Mouse (Mus musculus) liver, embryonic 14.5 days (tissue): Measurements from ENCODE around the gene Whrn. TPM values are rescaled to one million over a fixed set of nuclear protein-coding genes. Genes with fewer than 3 reads are reported as not detected.

Source experiments
- ATAC-seq: fragments of 200-750 bp; cut with Nextera tagmentation; 2 replicates; pipeline ENCODE4 v1.8.0; 2017; ENCODE audit warnings: moderate number of reproducible peaks, mild to moderate bottlenecking, moderate library complexity; ENCODE audit not compliant: insufficient read depth
- DNase-seq, 3 experiments: peaks; one replicate each; pipeline ENCODE4 v3.0.0-alpha.2; 2012 to 2013; ENCODE audit warnings: low read depth in 3 of 3, low spot score in 3 of 3
- H3K27ac ChIP-seq: fragments of 300-500 bp; sonication (generic); 2 replicates; pipeline ENCODE4 v1.5.1; 2014; ENCODE audit warnings: moderate library complexity, mild to moderate bottlenecking, control low read depth, inconsistent platforms
- H3K27me3 ChIP-seq: fragments of 300-500 bp; sonication (generic); 2 replicates; pipeline ENCODE4 v1.6.1; 2014; ENCODE audit warnings: mild to moderate bottlenecking, low read length, moderate library complexity; ENCODE audit not compliant: control insufficient read depth, insufficient read depth
- H3K36me3 ChIP-seq: fragments of 300-500 bp; sonication (generic); replicated peaks from 2 replicates; pipeline ENCODE4 v1.6.1; 2014; ENCODE audit warnings: low read depth; ENCODE audit not compliant: control insufficient read depth, insufficient read depth
- H3K4me1 ChIP-seq, 2 experiments: fragments of 200-500 bp in 1 of 2; fragments of 300-500 bp in 1 of 2; sonication (generic) in 1 of 2; replicated peaks; 2 replicates each; pipeline ENCODE4 v1.6.1; 2012 to 2014; ENCODE audit warnings: antibody characterized with exemption in 1 of 2, inconsistent platforms in 1 of 2, low read length in 1 of 2; ENCODE audit not compliant: control insufficient read depth in 2 of 2, insufficient read depth in 2 of 2
- H3K4me2 ChIP-seq: fragments of 300-500 bp; sonication (generic); 2 replicates; pipeline ENCODE4 v1.6.1; 2014; ENCODE audit warnings: low read depth, mild to moderate bottlenecking, control low read depth, moderate library complexity
- H3K4me3 ChIP-seq, 2 experiments: fragments of 200-500 bp in 1 of 2; fragments of 300-500 bp in 1 of 2; sonication (generic) in 1 of 2; 2 replicates each; pipeline ENCODE4 v1.5.1; 2012 to 2014; ENCODE audit warnings: low read depth in 2 of 2, low read length in 2 of 2, mild to moderate bottlenecking in 2 of 2, control low read depth in 1 of 2, inconsistent platforms in 1 of 2, moderate library complexity in 1 of 2; ENCODE audit not compliant: insufficient read depth in 1 of 2
- H3K9ac ChIP-seq: fragments of 300-500 bp; sonication (generic); replicated peaks from 2 replicates; pipeline ENCODE4 v1.6.1; 2014; ENCODE audit warnings: mild to moderate bottlenecking, control low read depth, moderate library complexity
- H3K9me3 ChIP-seq: fragments of 300-500 bp; sonication (generic); 2 replicates; pipeline ENCODE4 v1.6.1; 2016; ENCODE audit warnings: low read length, mixed read lengths; ENCODE audit not compliant: control insufficient read depth
- CTCF ChIP-seq: IDR thresholded peaks from 2 replicates; pipeline ENCODE4 v1.5.1; 2016; ENCODE audit warnings: antibody characterized with exemption, low read depth, control low read depth
- EP300 ChIP-seq: IDR thresholded peaks from 2 replicates; pipeline ENCODE4 v1.6.1; 2016; ENCODE audit warnings: antibody characterized with exemption, low read depth
- WGBS: fragments of 180-500 bp; shearing (Covaris S2); extraction: QIAGEN DNeasy Blood & Tissue Kit; methylation state at CpG from one replicate; pipeline ENCODE4 v1.1.7; 2014; ENCODE audit not compliant: insufficient replicate concordance; 5-methylcytosine and 5-hydroxymethylcytosine counted together
- polyA plus RNA-seq, 2 experiments: library from polyadenylated mRNA; depleted of rRNA in 1 of 2; stranded (reverse) in 1 of 2; unstranded in 1 of 2; fragments of >200 nt; fragmentation: Nextera tagmentation in 1 of 2; extraction: Ambion mirVana in 1 of 2; gene quantifications; 2 replicates each; pipeline versions ENCODE4 v1.2.1 to v1.2.3; 2012 to 2014

The Whrn gene
- polyA plus RNA-seq, 2 experiments, result 0.29 to 0.61 TPM

- H3K4me1 ChIP-seq, result peaks cover 38 to 41% of the 10 kb centered on the region in 2 experiments
Observed at GRCm38 (mm10) chr4:63375367-63375766, 120.4 kb downstream of the Whrn start.

GRCm38 (mm10) chr4:63374331-63374730, 121.5 kb downstream of the Whrn start:
- H3K9ac ChIP-seq, result peak overlapping the region; percentile 19
- H3K4me3 ChIP-seq, result peak overlapping the region in 1 of 2 experiments; percentile 5; a peak in 1 of 4 replicates
- TF ChIP-seq EP300 (peak; percentile 72), CTCF (no peak)
- peak overlapping the region; percentile 94 for H3K27ac ChIP-seq
- peak; percentile 91 for ATAC-seq
- WGBS, result 15% methylated on average over 12 of the region's 12 CpGs
- H3K9me3 ChIP-seq, result no peaks in the 10 kb centered on the region
- peaks cover 38 to 41% of the 10 kb centered on the region in 2 experiments for H3K4me1 ChIP-seq
- H3K4me2 ChIP-seq, result peak overlapping the region; percentile 50
- H3K27me3 ChIP-seq, result no peaks in the 10 kb centered on the region
- DNase-seq, result peak; percentile 81 to 83 (median 82)
- no peaks in the 10 kb centered on the region; the same call in 1 of the 2 replicates for H3K36me3 ChIP-seq

More at GRCm38 (mm10) chr4:63375367-63375766, 120.4 kb downstream of the Whrn start:
- no peak overlapping the region for H3K4me3 ChIP-seq
- H3K27ac ChIP-seq, result peak overlapping the region; percentile 94
- no peak for DNase-seq
- H3K4me2 ChIP-seq, result no peak overlapping the region
- no peaks in the 10 kb centered on the region; the same call in 1 of the 2 replicates for H3K36me3 ChIP-seq
- peak overlapping the region; percentile 10 for H3K9ac ChIP-seq
- no peaks in the 10 kb centered on the region for H3K27me3 ChIP-seq
- WGBS, result 86% methylated on average over 1 of the region's 1 CpGs
- no peaks in the 10 kb centered on the region for H3K9me3 ChIP-seq
- ATAC-seq, result no peak
- TF ChIP-seq EP300 (no peak), CTCF (no peak)

GRCm38 (mm10) chr4:63373404-63373803, 122.4 kb downstream of the Whrn start:
- no peaks in the 10 kb centered on the region for H3K27me3 ChIP-seq
- peaks cover 38 to 41% of the 10 kb centered on the region in 2 experiments for H3K4me1 ChIP-seq
- TF ChIP-seq EP300 (peak; percentile 67), CTCF (no peak)
- WGBS, result 31% methylated on average over 8 of the region's 8 CpGs
- H3K9ac ChIP-seq, result peak overlapping the region; percentile 20; the same call in 1 of the 2 replicates
- peak overlapping the region; percentile 94 for H3K27ac ChIP-seq
- H3K9me3 ChIP-seq, result no peaks in the 10 kb centered on the region
- DNase-seq (peak in 2 of 3 experiments; percentile 59 to 64), ATAC-seq (peak; percentile 68)
- H3K36me3 ChIP-seq, result no peaks in the 10 kb centered on the region; the same call in 1 of the 2 replicates
- peak overlapping the region; percentile 50 for H3K4me2 ChIP-seq
- H3K4me3 ChIP-seq, result no peak overlapping the region

- Histone ChIP-seq H3K9me3 (no peaks in the 10 kb centered on the region), H3K4me3 (no peak overlapping the region), H3K27ac (no peak overlapping the region; the same call in 1 of the 2 replicates), H3K27me3 (no peaks in the 10 kb centered on the region), H3K36me3 (no peaks in the 10 kb centered on the region), H3K9ac (no peak overlapping the region), H3K4me2 (no peak overlapping the region), H3K4me1 (peaks cover 38 to 41% of the 10 kb centered on the region in 2 experiments)
- DNase-seq (peak in 2 of 3 experiments; percentile 58 to 65), ATAC-seq (no peak)
- WGBS, result 31% methylated on average over 3 of the region's 3 CpGs
- TF ChIP-seq CTCF (peak; percentile 90), EP300 (peak; percentile 59)
Observed at GRCm38 (mm10) chr4:63371890-63372289, 123.9 kb downstream of the Whrn start.

- Histone ChIP-seq H3K9me3 (no peaks in the 10 kb centered on the region), H3K36me3 (no peaks in the 10 kb centered on the region), H3K4me2 (no peak overlapping the region), H3K27ac (no peak overlapping the region), H3K27me3 (no peaks in the 10 kb centered on the region), H3K4me1 (peaks cover 37 to 41% of the 10 kb centered on the region in 2 experiments), H3K9ac (no peak overlapping the region), H3K4me3 (no peak overlapping the region)
- WGBS, result 76% methylated on average over 7 of the region's 7 CpGs
- no peak for DNase-seq
- no peak for TF ChIP-seq CTCF
- no peak for TF ChIP-seq EP300
- no peak for ATAC-seq
Observed at GRCm38 (mm10) chr4:63370897-63371296, 124.9 kb downstream of the Whrn start.
